Mouse (Mus musculus) hindbrain, embryonic 15.5 days (tissue): ENCODE data around the gene Ip6k1. TPM values are rescaled to one million over a fixed set of nuclear protein-coding genes. Genes with fewer than 3 reads are reported as not detected.
A peak's percentile ranks its signal among the peaks of the same experiment; 100 is the strongest.

Experiments
- ATAC-seq: fragments of 200-750 bp; cut with Nextera tagmentation; 2 replicates; pipeline ENCODE4 v1.8.0; 2017; ENCODE audit warnings: low read depth, moderate number of reproducible peaks, moderate TSS enrichment; ENCODE audit not compliant: low FRiP score
- H3K27ac ChIP-seq: fragments of 300-500 bp; sonication (generic); replicated peaks from 2 replicates; pipeline ENCODE4 v1.5.1; 2015; ENCODE audit warnings: mild to moderate bottlenecking, inconsistent platforms
- H3K27me3 ChIP-seq: fragments of 300-500 bp; sonication (generic); 2 replicates; pipeline ENCODE4 v1.6.1; 2015; ENCODE audit warnings: control low read depth, inconsistent platforms
- H3K36me3 ChIP-seq: fragments of 300-500 bp; sonication (generic); 2 replicates; pipeline ENCODE4 v1.6.1; 2015; ENCODE audit warnings: control low read depth, inconsistent platforms
- H3K4me1 ChIP-seq: fragments of 300-500 bp; sonication (generic); replicated peaks from 2 replicates; pipeline ENCODE4 v1.6.1; 2015; ENCODE audit warnings: control low read depth, inconsistent platforms
- H3K4me2 ChIP-seq: fragments of 300-500 bp; sonication (generic); 2 replicates; pipeline ENCODE4 v1.6.1; 2015; ENCODE audit warnings: moderate library complexity, mild to moderate bottlenecking, inconsistent platforms
- H3K4me3 ChIP-seq: fragments of 300-500 bp; sonication (generic); 2 replicates; pipeline ENCODE4 v1.5.1; 2015; ENCODE audit warnings: mild to moderate bottlenecking, inconsistent platforms
- H3K9ac ChIP-seq: fragments of 300-500 bp; sonication (generic); 2 replicates; pipeline ENCODE4 v1.6.1; 2015; ENCODE audit warnings: inconsistent platforms
- H3K9me3 ChIP-seq: fragments of 300-500 bp; sonication (generic); 2 replicates; pipeline ENCODE4 v1.6.1; 2016; ENCODE audit warnings: control low read depth, inconsistent platforms
- WGBS: fragments of 180-500 bp; shearing (Covaris S2); methylation state at CpG from one replicate; pipeline ENCODE4 v1.1.7; 2015; 5-methylcytosine and 5-hydroxymethylcytosine counted together
- polyA plus RNA-seq: library from polyadenylated mRNA; unstranded; fragments of >200 nt; fragmentation: Nextera tagmentation; extraction: Ambion mirVana; gene quantifications from 2 replicates; pipeline ENCODE4 v1.2.1, GENCODE M21; 2015

The Ip6k1 gene
- polyA plus RNA-seq, 1 experiment from 2014 or later: 112 TPM

DNA sequence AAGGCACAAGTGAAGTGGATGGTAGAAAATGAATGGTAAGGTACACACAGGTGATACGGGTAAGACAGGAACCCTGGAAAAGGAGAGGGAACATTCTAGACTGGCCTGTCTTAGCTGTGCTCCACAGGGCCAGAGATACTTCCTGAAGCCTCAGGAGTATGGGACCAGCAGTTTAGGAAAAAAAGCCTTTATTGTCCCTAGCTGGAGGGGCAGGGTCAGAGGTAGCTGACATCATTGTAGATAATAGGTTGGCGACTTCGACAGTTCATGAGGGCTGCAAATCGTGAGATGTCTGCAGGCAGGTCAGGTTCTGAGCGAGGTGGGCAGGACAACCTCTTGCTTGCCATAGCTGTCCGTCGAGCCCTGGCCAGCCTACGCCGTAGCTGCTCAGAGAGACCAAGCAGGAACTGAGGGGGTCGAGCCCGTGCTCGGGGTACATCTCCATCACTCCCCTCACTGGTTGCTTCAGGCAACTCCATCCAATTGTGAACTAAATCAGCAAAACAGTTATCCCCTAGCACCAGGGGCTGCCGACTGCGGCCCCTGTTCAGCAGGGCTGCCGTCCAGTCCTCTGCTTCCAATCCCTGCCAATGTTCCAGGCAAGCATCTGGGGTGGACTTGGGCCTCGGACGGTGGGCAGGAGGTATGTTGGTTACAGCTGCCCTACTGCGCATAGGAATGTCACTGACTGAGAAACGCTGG is 18.1 kb upstream of the Ip6k1 start:
- Histone ChIP-seq H3K4me2 (peak overlapping the region; percentile 91), H3K27me3 (peaks cover 8% of the 10 kb centered on the region), H3K36me3 (no peaks in the 10 kb centered on the region), H3K4me3 (peak overlapping the region; percentile 75), H3K9ac (peak overlapping the region; percentile 61; the same call in 1 of the 2 replicates), H3K4me1 (peaks cover 42% of the 10 kb centered on the region), H3K9me3 (no peaks in the 10 kb centered on the region), H3K27ac (peak overlapping the region; percentile 67; the same call in 1 of the 2 replicates)
- WGBS: 73% methylated on average over 19 of the region's 19 CpGs
- ATAC-seq: no peak

DNA sequence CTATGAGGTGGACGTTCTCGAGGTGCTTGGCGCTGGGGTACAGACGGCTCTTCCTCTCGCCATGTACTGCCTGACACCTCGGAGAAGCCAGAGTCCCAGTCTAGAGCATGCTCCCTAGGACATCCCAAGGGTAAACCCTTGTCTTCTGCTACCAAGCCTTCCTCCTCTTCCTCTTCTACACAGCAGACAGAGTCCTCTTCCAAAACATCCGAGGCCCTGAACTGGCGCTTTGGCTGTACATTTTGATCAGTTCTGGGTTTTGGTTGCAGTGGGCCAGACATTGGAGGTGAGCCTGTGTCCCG is 17.6 kb upstream of the Ip6k1 start:
- no peaks in the 10 kb centered on the region for H3K9me3 ChIP-seq
- H3K4me3 ChIP-seq: peak overlapping the region; percentile 75
- 67% methylated on average over 9 of the region's 9 CpGs for WGBS
- H3K4me1 ChIP-seq: peaks cover 42% of the 10 kb centered on the region
- peaks cover 8% of the 10 kb centered on the region for H3K27me3 ChIP-seq
- H3K27ac ChIP-seq: peak overlapping the region; percentile 67
- peak overlapping the region; percentile 61 for H3K9ac ChIP-seq
- H3K36me3 ChIP-seq: no peaks in the 10 kb centered on the region
- H3K4me2 ChIP-seq: peak overlapping the region; percentile 91
- no peak for ATAC-seq

GRCm38 (mm10) chr9:107985131-107986119 is 16.9 kb upstream of the Ip6k1 start, which contains the start of gene Inka1:
Gene Inka1, minus strand, starts transcription at chr9:107985879.
- no peaks in the 10 kb centered on the region for H3K9me3 ChIP-seq
- peak within 1 kb of the TSS; percentile 67 for H3K27ac ChIP-seq
- H3K4me2 ChIP-seq: peak within 1 kb of the TSS; percentile 91
- H3K4me3 ChIP-seq: peak within 1 kb of the TSS; percentile 75
- WGBS: 1% methylated on average over 58 of the region's 58 CpGs
- ATAC-seq: peak; percentile 68
- peaks cover 42% of the 10 kb centered on the region for H3K4me1 ChIP-seq
- H3K9ac ChIP-seq: peak within 1 kb of the TSS; percentile 61
- H3K36me3 ChIP-seq: no peaks in the 10 kb centered on the region
- H3K27me3 ChIP-seq: peaks cover 8% of the 10 kb centered on the region

GRCm38 (mm10) chr9:107986376-107986775 is 15.9 kb upstream of the Ip6k1 start:
- Histone ChIP-seq H3K9me3 (no peaks in the 10 kb centered on the region), H3K4me2 (peak overlapping the region; percentile 91), H3K36me3 (no peaks in the 10 kb centered on the region), H3K4me3 (peak overlapping the region; percentile 75), H3K9ac (no peak overlapping the region), H3K27ac (no peak overlapping the region), H3K27me3 (peaks cover 8% of the 10 kb centered on the region), H3K4me1 (peaks cover 41% of the 10 kb centered on the region)
- 0 out of 2 replicates have a peak, but pooled peaks have one; percentile 45 for ATAC-seq
- WGBS: 5% methylated on average over 18 of the region's 18 CpGs

DNA sequence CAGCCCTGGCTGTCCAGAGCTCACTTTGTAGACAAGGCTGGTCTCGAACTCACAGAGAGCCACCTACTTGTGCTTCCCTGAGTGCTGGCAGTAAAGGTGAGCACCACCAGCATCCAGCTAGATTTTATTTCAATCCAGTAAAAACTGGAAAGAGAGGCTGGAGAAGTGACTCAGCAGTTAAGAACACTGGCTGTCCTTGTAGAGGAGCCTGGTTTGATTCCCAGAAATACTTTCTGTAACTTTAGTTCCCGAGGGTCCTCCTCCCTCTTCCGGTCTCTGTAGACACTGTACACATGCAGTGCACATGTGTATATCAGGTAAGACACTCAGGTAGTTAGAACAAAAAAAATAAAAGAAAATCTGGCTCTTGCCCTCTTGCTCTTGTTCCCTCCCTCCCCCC is 14.4 kb upstream of the Ip6k1 start:
- Histone ChIP-seq H3K4me2 (no peak overlapping the region), H3K27ac (no peak overlapping the region), H3K9ac (no peak overlapping the region), H3K9me3 (no peaks in the 10 kb centered on the region), H3K4me3 (no peak overlapping the region), H3K36me3 (no peaks in the 10 kb centered on the region), H3K27me3 (peaks cover 8% of the 10 kb centered on the region), H3K4me1 (peaks cover 26% of the 10 kb centered on the region)
- no peak for ATAC-seq
- WGBS: 79% methylated on average over 3 of the region's 3 CpGs

DNA sequence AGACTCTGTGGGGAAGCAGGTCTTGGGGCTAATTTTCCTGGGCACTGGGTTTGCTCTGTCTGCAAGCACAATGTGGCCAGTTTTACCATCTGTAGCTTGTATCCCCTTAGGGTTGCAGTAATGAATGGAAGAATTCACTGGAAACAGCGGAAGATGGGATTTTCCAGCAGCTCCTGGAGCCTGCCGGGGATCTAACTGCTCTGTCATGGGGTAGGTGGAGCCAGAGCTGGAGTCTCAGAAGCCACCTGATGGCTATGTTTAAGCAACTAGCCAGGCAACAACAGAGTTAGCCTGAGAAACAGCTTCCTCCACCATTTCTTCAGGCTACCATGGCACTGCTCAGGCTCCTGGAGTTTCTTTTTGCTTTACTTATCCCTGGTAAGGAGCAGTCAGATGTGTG is 10.1 kb upstream of the Ip6k1 start, which contains the start of gene Cdhr4:
Gene Cdhr4, plus strand, starts transcription at position 301 of the 400 bp plus-strand sequence.
- Histone ChIP-seq H3K36me3 (no peaks in the 10 kb centered on the region), H3K4me3 (no peak within 1 kb of the TSS), H3K27ac (no peak within 1 kb of the TSS), H3K4me1 (no peaks in the 10 kb centered on the region), H3K9ac (no peak within 1 kb of the TSS), H3K4me2 (no peak within 1 kb of the TSS), H3K27me3 (no peaks in the 10 kb centered on the region), H3K9me3 (no peaks in the 10 kb centered on the region)
- 57% methylated on average over 2 of the region's 2 CpGs for WGBS
- no peak for ATAC-seq

GRCm38 (mm10) chr9:107993013-107993412 is 9.3 kb upstream of the Ip6k1 start:
- H3K4me3 ChIP-seq: no peak overlapping the region
- no peaks in the 10 kb centered on the region for H3K36me3 ChIP-seq
- no peaks in the 10 kb centered on the region for H3K27me3 ChIP-seq
- no peak overlapping the region for H3K9ac ChIP-seq
- no peak overlapping the region for H3K4me2 ChIP-seq
- no peak for ATAC-seq
- H3K27ac ChIP-seq: no peak overlapping the region
- no peaks in the 10 kb centered on the region for H3K9me3 ChIP-seq
- H3K4me1 ChIP-seq: no peaks in the 10 kb centered on the region
- 90% methylated on average over 11 of the region's 11 CpGs for WGBS

DNA sequence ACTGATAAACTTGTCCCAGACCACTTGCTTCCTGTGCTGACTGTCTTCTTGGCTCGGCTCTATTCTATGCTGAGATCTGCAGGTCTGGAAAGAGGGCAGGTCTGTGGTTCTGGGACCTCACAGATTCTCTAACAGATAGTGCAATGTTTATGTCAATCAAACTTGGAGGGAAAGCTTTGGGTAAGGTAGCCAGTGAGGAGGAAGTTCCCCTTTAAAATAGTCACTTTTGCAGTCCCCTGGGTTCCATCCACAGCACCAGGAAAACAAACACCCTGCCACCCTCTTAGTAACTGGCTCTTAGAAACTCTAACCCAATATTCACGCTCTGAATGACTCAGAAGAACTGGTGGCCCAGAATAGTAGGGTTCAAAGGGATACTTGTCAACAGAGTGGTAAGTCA is 7.8 kb upstream of the Ip6k1 start:
- no peak overlapping the region for H3K9ac ChIP-seq
- no peak for ATAC-seq
- 83% methylated on average over 2 of the region's 2 CpGs for WGBS
- no peaks in the 10 kb centered on the region for H3K27me3 ChIP-seq
- no peaks in the 10 kb centered on the region for H3K9me3 ChIP-seq
- no peak overlapping the region for H3K4me3 ChIP-seq
- H3K27ac ChIP-seq: no peak overlapping the region
- no peaks in the 10 kb centered on the region for H3K4me1 ChIP-seq
- H3K36me3 ChIP-seq: no peaks in the 10 kb centered on the region
- no peak overlapping the region for H3K4me2 ChIP-seq

DNA sequence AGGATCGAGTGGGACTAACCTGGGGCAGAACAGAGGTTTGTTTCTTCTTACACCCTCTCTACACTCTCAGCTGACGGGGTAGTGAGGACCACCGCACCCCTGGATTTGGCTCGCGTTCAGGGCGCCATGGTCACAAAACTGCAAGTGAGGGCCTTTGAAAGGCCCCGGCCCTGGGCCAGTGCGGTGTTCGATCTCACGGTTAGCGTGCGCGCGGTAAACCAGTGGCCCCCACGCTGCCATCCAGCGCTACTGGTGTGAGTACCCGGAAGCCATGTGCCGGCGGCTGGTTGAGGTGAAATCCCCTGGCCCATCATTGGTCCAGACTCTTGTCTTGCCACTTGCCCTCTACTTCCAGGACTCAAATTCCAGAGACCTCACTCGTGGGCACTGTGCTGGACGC is 6.8 kb upstream of the Ip6k1 start:
- Histone ChIP-seq H3K4me2 (no peak overlapping the region), H3K36me3 (no peaks in the 10 kb centered on the region), H3K9me3 (no peaks in the 10 kb centered on the region), H3K4me1 (no peaks in the 10 kb centered on the region), H3K27me3 (no peaks in the 10 kb centered on the region), H3K4me3 (no peak overlapping the region), H3K9ac (no peak overlapping the region), H3K27ac (no peak overlapping the region)
- WGBS: 94% methylated on average over 21 of the region's 21 CpGs
- no peak for ATAC-seq

DNA sequence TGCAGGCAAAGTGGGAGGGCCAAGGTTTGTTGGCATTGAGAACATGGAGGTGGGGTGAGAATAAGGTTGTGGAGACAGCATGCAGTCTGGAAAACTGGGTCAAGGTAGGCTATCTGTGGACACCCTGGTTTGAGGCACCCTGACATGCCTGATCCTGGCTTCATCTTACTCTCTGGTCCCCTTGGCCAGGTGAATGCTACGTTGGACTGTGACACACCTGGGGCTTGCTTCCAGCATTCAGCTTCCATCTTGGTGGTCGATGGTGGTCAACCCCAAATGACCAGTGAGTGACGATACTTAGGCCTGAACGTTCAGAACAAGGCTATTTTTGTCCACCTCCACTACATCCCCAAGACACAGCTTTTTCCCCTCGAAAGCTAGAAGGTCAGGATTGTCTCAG is 6.3 kb upstream of the Ip6k1 start, which contains the start of gene Gm20662:
Gene Gm20662, plus strand, starts transcription at position 301 of the 400 bp plus-strand sequence.
- H3K9ac ChIP-seq: no peak within 1 kb of the TSS
- no peaks in the 10 kb centered on the region for H3K27me3 ChIP-seq
- H3K27ac ChIP-seq: no peak within 1 kb of the TSS
- 90% methylated on average over 5 of the region's 5 CpGs for WGBS
- no peak within 1 kb of the TSS for H3K4me3 ChIP-seq
- no peak within 1 kb of the TSS for H3K4me2 ChIP-seq
- no peaks in the 10 kb centered on the region for H3K4me1 ChIP-seq
- H3K9me3 ChIP-seq: no peaks in the 10 kb centered on the region
- H3K36me3 ChIP-seq: no peaks in the 10 kb centered on the region
- ATAC-seq: no peak

DNA sequence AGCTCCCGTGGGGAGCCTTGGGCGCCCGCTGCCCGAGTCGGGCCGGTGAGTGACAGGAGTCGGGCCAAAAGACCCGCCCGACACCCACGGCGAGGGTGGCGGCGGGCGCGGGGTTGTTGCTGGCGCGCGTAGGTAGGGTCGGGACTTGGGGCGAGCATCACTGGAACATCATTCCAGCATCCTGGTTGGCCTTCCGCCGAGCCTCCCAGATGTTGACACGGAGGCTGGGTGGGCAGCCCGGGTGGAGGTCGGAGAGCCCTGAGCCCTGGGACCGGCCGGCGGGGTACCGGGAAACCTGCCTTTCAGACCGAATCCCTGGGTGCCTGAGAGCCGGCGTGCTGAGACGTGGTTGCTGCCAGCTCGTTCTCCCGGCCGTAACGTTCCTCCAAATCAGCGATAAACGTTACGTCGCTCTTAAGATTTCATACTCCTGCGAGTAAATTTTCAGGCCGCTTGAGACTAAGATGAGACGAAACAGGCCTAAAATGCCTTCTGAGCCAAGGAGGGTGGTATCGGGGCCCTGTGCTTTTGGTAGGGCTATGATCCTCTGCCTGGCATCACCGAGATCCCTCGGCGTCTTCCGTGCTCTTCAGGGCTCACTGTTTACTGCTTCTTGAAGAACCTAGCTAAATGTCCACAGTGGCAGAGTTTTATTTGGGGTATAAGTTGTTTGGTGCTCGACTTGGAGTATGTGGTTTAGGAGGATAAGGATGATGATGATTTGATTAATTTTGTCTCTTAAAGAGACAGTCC is 653 bp downstream of the Ip6k1 start:
- Histone ChIP-seq H3K4me1 (peaks cover 34% of the 10 kb centered on the region), H3K9ac (peak overlapping the region; percentile 95), H3K9me3 (no peaks in the 10 kb centered on the region), H3K4me3 (peak overlapping the region; percentile 86), H3K4me2 (peak overlapping the region; percentile 76), H3K27me3 (no peaks in the 10 kb centered on the region), H3K27ac (peak overlapping the region; percentile 97), H3K36me3 (no peaks in the 10 kb centered on the region)
- under 1% methylated on average over 43 of the region's 50 CpGs for WGBS
- peak; percentile 60; the same call in 1 of the 2 replicates for ATAC-seq
